Mouse (Mus musculus) neural tube, embryonic 12.5 days (tissue): ENCODE measurements at regions not wholly inside any gene's neighbourhood (a gene's known extent, or its start where the extent isn't known, plus 50 kb on each side); places are given as distances from the start of the nearest gene placed in this dataset.
A peak's percentile ranks its signal among the peaks of the same experiment; 100 is the strongest.

Experiments used
- ATAC-seq: fragments of 200-750 bp; cut with Nextera tagmentation; 2 replicates; pipeline ENCODE4 v1.8.0; 2017; ENCODE audit warnings: low read depth, mild to moderate bottlenecking, moderate TSS enrichment, moderate library complexity; ENCODE audit not compliant: low FRiP score
- H3K27ac ChIP-seq: fragments of 300-500 bp; sonication (generic); 2 replicates; pipeline ENCODE4 v1.5.1; 2016
- H3K27me3 ChIP-seq: fragments of 300-500 bp; sonication (generic); replicated peaks from 2 replicates; pipeline ENCODE4 v1.6.1; 2016; ENCODE audit warnings: mild to moderate bottlenecking
- H3K36me3 ChIP-seq: fragments of 300-500 bp; sonication (generic); 2 replicates; pipeline ENCODE4 v1.6.1; 2016; ENCODE audit warnings: mild to moderate bottlenecking
- H3K4me1 ChIP-seq: fragments of 300-500 bp; sonication (generic); 2 replicates; pipeline ENCODE4 v1.6.1; 2016
- H3K4me2 ChIP-seq: fragments of 300-500 bp; sonication (generic); replicated peaks from 2 replicates; pipeline ENCODE4 v1.6.1; 2016; ENCODE audit warnings: mild to moderate bottlenecking
- H3K4me3 ChIP-seq: fragments of 300-500 bp; sonication (generic); 2 replicates; pipeline ENCODE4 v1.5.1; 2016
- H3K9ac ChIP-seq: fragments of 300-500 bp; sonication (generic); 2 replicates; pipeline ENCODE4 v1.6.1; 2016; ENCODE audit warnings: mild to moderate bottlenecking
- H3K9me3 ChIP-seq: fragments of 300-500 bp; sonication (generic); 2 replicates; pipeline ENCODE4 v1.6.1; 2016; ENCODE audit warnings: mild to moderate bottlenecking
- WGBS: fragments of 180-500 bp; shearing (Covaris S2); methylation state at CpG from one replicate; pipeline ENCODE4 v1.1.7; 2016; 5-methylcytosine and 5-hydroxymethylcytosine counted together

- ATAC-seq, result no peak
- H3K36me3 ChIP-seq, result no peaks in the 10 kb centered on the region
- WGBS, result 46% methylated on average over 4 of the region's 4 CpGs
- no peaks in the 10 kb centered on the region for H3K4me1 ChIP-seq
- H3K27me3 ChIP-seq, result no peaks in the 10 kb centered on the region
- no peak overlapping the region for H3K9ac ChIP-seq
- no peak overlapping the region for H3K4me3 ChIP-seq
- no peak overlapping the region for H3K4me2 ChIP-seq
- no peak overlapping the region for H3K27ac ChIP-seq
- no peaks in the 10 kb centered on the region; the same call in 1 of the 2 replicates for H3K9me3 ChIP-seq
Measured at GRCm38 (mm10) chr8:6139171-6139570, 1034.0 kb upstream of the Slc10a2 start.

- H3K4me2 ChIP-seq, result 0 out of 2 replicates have a peak overlapping the region, but pooled peaks have one; percentile 14
- 19% methylated on average over 3 of the region's 3 CpGs for WGBS
- no peak overlapping the region for H3K4me3 ChIP-seq
Measured at GRCm38 (mm10) chr8:6132243-6132751, 1027.1 kb upstream of the Slc10a2 start.

GRCm38 (mm10) chr8:6125265-6125664, 1020.1 kb upstream of the Slc10a2 start:
- H3K27ac ChIP-seq, result no peak overlapping the region
- no peak overlapping the region for H3K4me3 ChIP-seq
- no peak for ATAC-seq
- no peaks in the 10 kb centered on the region for H3K27me3 ChIP-seq
- H3K4me1 ChIP-seq, result no peaks in the 10 kb centered on the region
- H3K9me3 ChIP-seq, result no peaks in the 10 kb centered on the region
- H3K36me3 ChIP-seq, result no peaks in the 10 kb centered on the region
- H3K9ac ChIP-seq, result no peak overlapping the region
- no peak overlapping the region for H3K4me2 ChIP-seq

More at GRCm38 (mm10) chr8:6132243-6132751, 1027.1 kb upstream of the Slc10a2 start:
- Histone ChIP-seq H3K9ac (no peak overlapping the region), H3K27ac (no peak overlapping the region), H3K4me1 (0 out of 2 replicates have a peak, but pooled peaks cover 4% of the 10 kb centered on the region), H3K27me3 (no peaks in the 10 kb centered on the region), H3K9me3 (no peaks in the 10 kb centered on the region; the same call in 1 of the 2 replicates), H3K36me3 (no peaks in the 10 kb centered on the region)
- peak; percentile 94 for ATAC-seq

DNA sequence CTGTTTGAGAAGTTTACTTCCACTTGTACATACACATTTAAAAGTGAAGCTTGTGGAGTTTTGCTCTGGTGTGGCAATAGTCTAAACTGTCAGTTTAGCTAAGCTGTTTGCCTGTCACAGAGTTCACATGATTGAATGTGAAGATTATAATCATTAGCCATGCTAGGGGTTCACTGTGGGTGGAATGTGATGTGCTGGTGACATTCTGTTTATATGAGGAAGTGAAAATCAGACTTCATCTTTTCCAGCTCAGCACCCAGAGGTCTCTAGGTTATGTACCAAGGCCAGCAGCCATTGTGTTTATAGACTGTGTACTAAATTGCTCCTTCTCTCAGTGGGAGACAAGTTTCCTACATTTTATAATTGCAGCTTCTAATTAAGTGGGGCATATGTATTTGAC, 1014.4 kb upstream of the Slc10a2 start:
- no peaks in the 10 kb centered on the region for H3K36me3 ChIP-seq
- H3K4me3 ChIP-seq, result no peak overlapping the region
- H3K9ac ChIP-seq, result no peak overlapping the region
- no peak overlapping the region for H3K4me2 ChIP-seq
- H3K4me1 ChIP-seq, result no peaks in the 10 kb centered on the region
- no peaks in the 10 kb centered on the region for H3K9me3 ChIP-seq
- no peak for ATAC-seq
- no peak overlapping the region for H3K27ac ChIP-seq
- no peaks in the 10 kb centered on the region for H3K27me3 ChIP-seq

GRCm38 (mm10) chr8:6111351-6111750, 1006.2 kb upstream of the Slc10a2 start:
- 82% methylated on average over 2 of the region's 2 CpGs for WGBS
- no peak overlapping the region for H3K4me3 ChIP-seq

GRCm38 (mm10) chr8:6090028-6090427, 984.9 kb upstream of the Slc10a2 start:
- no peaks in the 10 kb centered on the region for H3K4me1 ChIP-seq
- ATAC-seq, result no peak
- no peak overlapping the region for H3K4me3 ChIP-seq
- H3K36me3 ChIP-seq, result no peaks in the 10 kb centered on the region
- no peaks in the 10 kb centered on the region for H3K9me3 ChIP-seq
- H3K4me2 ChIP-seq, result no peak overlapping the region
- no peaks in the 10 kb centered on the region for H3K27me3 ChIP-seq
- H3K9ac ChIP-seq, result no peak overlapping the region
- WGBS, result 94% methylated on average over 4 of the region's 4 CpGs
- no peak overlapping the region for H3K27ac ChIP-seq

More at GRCm38 (mm10) chr8:6111351-6111750, 1006.2 kb upstream of the Slc10a2 start:
- H3K27me3 ChIP-seq, result no peaks in the 10 kb centered on the region
- H3K36me3 ChIP-seq, result no peaks in the 10 kb centered on the region
- H3K4me2 ChIP-seq, result no peak overlapping the region
- no peaks in the 10 kb centered on the region for H3K9me3 ChIP-seq
- no peak overlapping the region for H3K9ac ChIP-seq
- no peak for ATAC-seq
- no peak overlapping the region for H3K27ac ChIP-seq
- H3K4me1 ChIP-seq, result no peaks in the 10 kb centered on the region

DNA sequence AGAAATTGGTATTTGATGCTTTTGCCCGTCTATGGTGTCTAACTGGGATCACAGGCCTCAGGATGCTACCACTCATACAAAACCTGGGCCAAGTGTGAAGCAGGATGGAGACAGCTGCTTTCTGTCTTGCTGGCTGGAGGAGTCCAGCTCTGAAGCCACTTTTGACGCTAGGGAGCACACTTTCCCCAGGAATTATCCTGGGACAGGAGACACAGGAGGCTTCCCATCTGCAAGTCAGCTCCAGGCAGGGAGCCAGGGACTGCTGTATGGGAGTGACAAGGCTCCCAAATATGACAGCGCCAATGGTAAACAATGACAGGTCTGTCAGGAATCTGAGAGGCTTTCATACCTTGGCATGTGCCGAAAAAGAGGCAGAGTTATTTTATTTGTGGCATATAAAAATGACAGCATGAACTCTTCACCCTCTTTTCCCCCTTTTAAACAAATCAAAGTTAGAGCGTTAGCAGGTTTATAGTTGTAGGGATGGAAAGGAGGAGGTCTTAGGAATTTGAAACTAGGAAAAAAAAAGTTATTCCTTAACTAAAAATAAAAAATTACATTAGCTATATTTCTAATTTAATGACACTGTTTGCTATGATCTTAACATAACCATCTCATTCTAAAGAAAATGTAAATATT, 938.9 kb upstream of the Slc10a2 start:
- no peaks in the 10 kb centered on the region for H3K27me3 ChIP-seq
- H3K4me1 ChIP-seq, result no peaks in the 10 kb centered on the region
- 35% methylated on average over 5 of the region's 5 CpGs for WGBS
- no peak overlapping the region for H3K9ac ChIP-seq
- no peaks in the 10 kb centered on the region for H3K9me3 ChIP-seq
- H3K36me3 ChIP-seq, result no peaks in the 10 kb centered on the region
- H3K4me2 ChIP-seq, result no peak overlapping the region
- no peak overlapping the region for H3K27ac ChIP-seq
- peak; percentile 56; the same call in 1 of the 2 replicates for ATAC-seq
- H3K4me3 ChIP-seq, result no peak overlapping the region

- H3K4me3 ChIP-seq, result no peak overlapping the region
- no peak overlapping the region for H3K4me2 ChIP-seq
- no peak overlapping the region for H3K27ac ChIP-seq
- ATAC-seq, result no peak
- 83% methylated on average over 2 of the region's 2 CpGs for WGBS
- H3K9ac ChIP-seq, result no peak overlapping the region
- H3K36me3 ChIP-seq, result no peaks in the 10 kb centered on the region
- H3K9me3 ChIP-seq, result no peaks in the 10 kb centered on the region
- H3K4me1 ChIP-seq, result no peaks in the 10 kb centered on the region
- H3K27me3 ChIP-seq, result no peaks in the 10 kb centered on the region
Measured at GRCm38 (mm10) chr8:6012206-6012605, 907.1 kb upstream of the Slc10a2 start.

- H3K4me2 ChIP-seq, result no peak overlapping the region
- no peaks in the 10 kb centered on the region for H3K27me3 ChIP-seq
- ATAC-seq, result no peak
- H3K4me3 ChIP-seq, result no peak overlapping the region
- H3K4me1 ChIP-seq, result no peaks in the 10 kb centered on the region
- no peak overlapping the region for H3K9ac ChIP-seq
- no peaks in the 10 kb centered on the region for H3K9me3 ChIP-seq
- no peaks in the 10 kb centered on the region for H3K36me3 ChIP-seq
- H3K27ac ChIP-seq, result no peak overlapping the region
Measured at GRCm38 (mm10) chr8:6011182-6011581, 906.0 kb upstream of the Slc10a2 start.

DNA sequence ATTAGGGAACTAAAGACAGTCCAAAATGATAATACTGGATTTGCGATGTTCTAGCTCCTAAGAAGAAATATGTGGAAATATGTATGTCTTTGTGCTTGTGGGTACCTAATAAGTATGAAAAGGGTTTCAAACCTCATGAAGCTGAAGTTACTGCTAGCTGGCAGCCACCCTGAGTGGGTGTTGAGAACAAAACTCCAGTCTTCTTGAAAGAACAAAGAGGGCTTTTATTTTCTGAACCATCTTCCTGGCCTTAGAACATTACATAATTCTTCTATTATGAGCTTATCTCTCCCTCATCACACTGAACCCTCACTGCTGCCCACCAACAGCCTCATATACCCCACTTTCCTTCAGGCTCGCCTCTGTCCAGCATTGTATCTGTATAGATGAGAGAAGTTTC, 905.6 kb upstream of the Slc10a2 start:
- WGBS, result 80% methylated on average over 2 of the region's 2 CpGs
- Histone ChIP-seq H3K36me3 (no peaks in the 10 kb centered on the region), H3K4me2 (no peak overlapping the region), H3K4me1 (no peaks in the 10 kb centered on the region), H3K9me3 (no peaks in the 10 kb centered on the region), H3K27ac (no peak overlapping the region), H3K4me3 (no peak overlapping the region), H3K27me3 (no peaks in the 10 kb centered on the region), H3K9ac (no peak overlapping the region)
- no peak for ATAC-seq

DNA sequence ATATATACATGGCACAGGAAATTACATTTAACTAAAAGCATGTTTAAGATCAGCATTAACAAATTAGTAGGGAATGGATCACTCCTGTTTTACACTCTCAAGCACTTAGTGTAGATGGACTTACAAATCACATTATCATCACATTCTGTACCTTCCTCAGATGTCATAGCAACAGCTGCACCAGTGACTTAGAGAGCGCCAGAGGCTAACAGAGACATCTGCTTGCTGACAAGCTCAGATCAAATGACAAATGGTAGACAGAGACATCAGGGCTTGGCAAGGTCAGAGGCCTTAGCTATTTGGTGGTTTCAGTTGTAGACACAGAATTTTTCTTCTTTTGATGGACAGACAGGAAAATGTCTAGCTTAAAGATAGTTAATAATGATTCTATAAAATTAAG, 897.5 kb upstream of the Slc10a2 start:
- 0 out of 2 replicates have a peak, but pooled peaks have one; percentile 44 for ATAC-seq
- no peaks in the 10 kb centered on the region for H3K27me3 ChIP-seq
- H3K9ac ChIP-seq, result no peak overlapping the region
- WGBS, result 61% methylated on average over 1 of the region's 1 CpGs
- H3K4me1 ChIP-seq, result no peaks in the 10 kb centered on the region
- H3K9me3 ChIP-seq, result no peaks in the 10 kb centered on the region
- H3K27ac ChIP-seq, result no peak overlapping the region
- no peak overlapping the region for H3K4me2 ChIP-seq
- no peaks in the 10 kb centered on the region for H3K36me3 ChIP-seq
- H3K4me3 ChIP-seq, result no peak overlapping the region

DNA sequence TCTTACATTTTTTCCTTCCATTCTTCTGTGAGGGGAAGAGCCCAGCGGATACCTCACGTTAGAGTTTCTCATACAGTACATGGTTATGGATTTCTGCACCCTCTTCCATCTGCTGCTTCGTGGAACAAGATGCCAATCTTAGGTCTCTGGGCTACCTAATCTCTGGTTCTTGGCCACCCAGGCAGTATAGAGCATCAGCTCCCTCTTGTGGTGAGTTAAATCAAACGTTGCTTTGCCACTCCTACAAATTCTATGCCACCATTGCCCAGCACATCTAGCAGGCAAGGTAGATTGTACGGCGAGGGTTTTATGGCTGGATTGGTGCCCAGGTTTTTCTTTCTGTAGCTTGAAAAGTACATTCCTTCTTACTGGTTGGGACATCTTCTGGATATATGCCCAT, 889.7 kb upstream of the Slc10a2 start:
- Histone ChIP-seq H3K4me3 (no peak overlapping the region), H3K27ac (no peak overlapping the region), H3K4me2 (no peak overlapping the region), H3K9ac (no peak overlapping the region), H3K4me1 (no peaks in the 10 kb centered on the region), H3K27me3 (no peaks in the 10 kb centered on the region), H3K36me3 (no peaks in the 10 kb centered on the region), H3K9me3 (no peaks in the 10 kb centered on the region)
- no peak for ATAC-seq
- 61% methylated on average over 6 of the region's 6 CpGs for WGBS

GRCm38 (mm10) chr8:5965403-5966015, 860.4 kb upstream of the Slc10a2 start:
- peak; percentile 83 for ATAC-seq
- WGBS, result 49% methylated on average over 6 of the region's 6 CpGs
- no peaks in the 10 kb centered on the region for H3K27me3 ChIP-seq

More at GRCm38 (mm10) chr8:5965403-5966015, 860.4 kb upstream of the Slc10a2 start:
- no peaks in the 10 kb centered on the region for H3K9me3 ChIP-seq
- no peak overlapping the region for H3K27ac ChIP-seq
- H3K4me1 ChIP-seq, result peaks cover 5% of the 10 kb centered on the region
- H3K36me3 ChIP-seq, result no peaks in the 10 kb centered on the region
- H3K9ac ChIP-seq, result no peak overlapping the region
- no peak overlapping the region for H3K4me2 ChIP-seq
- H3K4me3 ChIP-seq, result no peak overlapping the region
